Mouse (Mus musculus) urinary bladder, postnatal 36 days (tissue): ENCODE data around the gene Gm17545.

Source experiments
- DNase-seq, 2 experiments: peaks; one replicate each; pipeline ENCODE4 v3.0.0; 2022; ENCODE audit warnings: low spot score in 2 of 2, mixed read lengths in 1 of 2

Gm17545 gene

DNA sequence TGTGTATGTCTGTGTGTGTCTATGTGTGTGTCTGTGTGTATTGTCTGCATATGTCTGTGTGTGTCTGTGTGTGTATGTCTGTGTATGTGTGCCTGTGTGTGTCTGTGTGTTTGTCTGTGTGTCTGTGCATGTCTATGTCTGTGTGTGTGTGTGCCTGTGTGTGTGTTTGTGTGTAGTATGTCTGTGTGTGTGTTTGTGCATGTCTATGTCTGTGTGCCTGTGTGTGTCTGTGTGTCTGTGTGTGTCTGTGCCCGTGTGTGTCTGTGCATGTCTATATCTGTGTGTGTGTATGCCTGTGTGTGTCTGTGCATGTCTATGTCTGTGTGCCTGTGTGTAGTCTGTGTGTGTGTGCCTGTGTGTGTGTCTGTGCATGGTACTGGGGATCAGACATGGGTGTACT is 9.0 kb upstream of the Gm17545 start:
- no peak for DNase-seq

- no peak for DNase-seq
Observed at GRCm38 (mm10) chr9:22447213-22447612, 6.9 kb upstream of the Gm17545 start.

- DNase-seq, result no peak
Observed at GRCm38 (mm10) chr9:22448420-22448819, 5.7 kb upstream of the Gm17545 start.

DNA sequence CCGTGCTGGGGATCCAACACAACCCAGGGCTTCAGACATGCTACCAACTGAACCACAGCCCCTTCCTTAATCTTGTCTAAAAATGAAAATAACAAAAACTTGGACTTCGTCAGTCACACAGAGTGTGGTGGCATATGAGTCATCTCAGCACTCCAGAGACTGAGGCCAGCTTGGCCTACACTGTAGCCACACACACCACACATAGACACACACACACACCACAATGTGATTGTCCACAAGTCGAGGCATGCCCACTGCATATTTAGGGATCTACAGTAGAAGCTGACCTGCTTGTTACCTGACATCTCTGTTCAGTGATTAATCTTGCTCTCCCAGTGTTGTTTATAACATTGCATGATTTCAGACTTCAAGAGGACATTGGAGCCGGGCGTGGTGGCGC is 4.9 kb upstream of the Gm17545 start:
- DNase-seq, result no peak

DNA sequence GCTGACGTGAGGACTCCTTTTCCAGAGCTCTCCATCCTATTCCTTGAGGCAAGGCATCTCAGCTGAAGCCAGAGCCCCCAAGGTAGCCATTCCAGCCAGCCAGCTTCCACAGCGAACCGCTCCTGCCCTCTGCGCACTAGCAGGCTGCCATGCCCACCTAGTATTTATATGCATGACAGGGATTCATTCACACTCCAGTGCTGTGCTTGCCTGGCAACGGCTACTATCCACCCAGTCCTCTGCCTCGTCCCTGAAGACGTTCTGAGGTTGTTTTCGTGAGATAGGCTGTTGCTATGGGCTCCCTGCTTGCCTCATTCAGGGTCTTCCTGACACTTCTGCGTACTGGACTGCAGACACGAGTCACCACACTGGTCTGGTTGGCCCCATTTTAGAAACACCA is 1.4 kb upstream of the Gm17545 start:
- DNase-seq, result no peak

DNA sequence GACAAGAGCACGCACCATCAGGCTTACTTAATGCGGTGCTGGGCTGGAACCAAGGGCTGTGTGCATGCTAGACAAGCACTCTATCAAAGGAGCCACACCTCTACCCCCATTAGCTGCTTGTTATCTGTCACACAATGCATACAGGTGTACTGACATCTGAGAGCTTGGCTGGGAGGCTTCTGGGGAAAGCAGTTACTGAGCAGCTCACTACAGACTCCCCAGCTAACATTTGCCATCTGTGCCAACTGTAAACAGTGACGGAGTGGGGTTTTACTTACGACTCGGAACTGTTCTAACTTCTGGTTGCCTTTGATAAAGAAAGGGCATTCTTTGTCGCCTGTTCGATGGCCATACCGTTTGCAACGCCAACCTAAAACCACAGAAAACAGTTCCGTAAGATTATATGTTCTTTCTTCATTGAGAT is 577 bp upstream of the Gm17545 start:
- no peak for DNase-seq

DNA sequence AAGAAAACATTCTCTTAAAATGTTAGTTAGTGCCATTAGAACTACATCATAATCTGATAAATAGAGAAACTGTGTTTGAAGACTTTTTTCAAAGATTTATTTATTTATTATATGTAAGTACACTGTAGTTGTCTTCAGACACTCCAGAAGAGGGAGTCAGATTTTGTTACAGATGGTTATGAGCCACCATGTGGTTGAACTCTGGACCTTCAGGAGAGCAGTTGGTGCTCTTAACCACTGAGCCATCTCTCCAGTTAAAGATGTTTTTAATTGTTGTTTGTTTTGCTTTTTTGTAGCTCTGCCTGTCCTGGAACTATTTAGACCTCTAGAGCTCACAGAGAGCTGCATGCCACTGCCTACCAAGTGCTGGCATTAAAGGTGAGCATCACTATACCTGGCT is 951 bp downstream of the Gm17545 start:
- DNase-seq, result no peak

DNA sequence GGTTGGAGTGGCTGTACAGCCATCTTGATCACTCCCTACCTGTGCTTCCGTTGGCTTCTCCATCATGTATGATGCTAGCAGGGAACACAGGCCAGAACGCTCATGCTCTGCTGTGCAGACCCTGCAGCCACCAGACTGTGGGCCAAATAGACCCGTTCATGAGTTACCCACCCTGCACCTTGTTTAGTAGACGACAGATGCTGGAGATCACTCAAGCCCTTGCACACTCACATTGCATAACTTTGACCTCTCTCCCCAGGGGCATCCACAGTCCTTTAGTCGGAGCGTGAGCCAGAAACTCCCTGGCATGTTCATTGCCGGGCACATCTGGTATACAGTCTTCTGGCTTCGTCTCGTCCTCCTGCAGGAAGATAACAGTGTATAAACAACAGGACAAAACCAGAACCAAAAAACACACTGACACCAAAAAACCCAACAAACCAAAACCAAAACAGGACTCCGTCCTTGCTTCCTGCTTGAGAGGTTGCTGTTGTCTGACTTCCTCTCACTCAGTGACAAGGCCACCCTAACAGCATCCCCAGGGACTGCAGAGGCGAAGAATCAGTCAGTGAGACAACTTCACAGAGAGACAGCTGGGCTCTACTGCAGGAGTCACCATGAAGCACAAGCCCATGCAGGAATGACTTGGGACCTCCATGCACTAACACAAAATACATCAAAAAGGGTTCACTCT is 3.2 kb downstream of the Gm17545 start:
- peak in 1 of 2 experiments; percentile 9 for DNase-seq

DNA sequence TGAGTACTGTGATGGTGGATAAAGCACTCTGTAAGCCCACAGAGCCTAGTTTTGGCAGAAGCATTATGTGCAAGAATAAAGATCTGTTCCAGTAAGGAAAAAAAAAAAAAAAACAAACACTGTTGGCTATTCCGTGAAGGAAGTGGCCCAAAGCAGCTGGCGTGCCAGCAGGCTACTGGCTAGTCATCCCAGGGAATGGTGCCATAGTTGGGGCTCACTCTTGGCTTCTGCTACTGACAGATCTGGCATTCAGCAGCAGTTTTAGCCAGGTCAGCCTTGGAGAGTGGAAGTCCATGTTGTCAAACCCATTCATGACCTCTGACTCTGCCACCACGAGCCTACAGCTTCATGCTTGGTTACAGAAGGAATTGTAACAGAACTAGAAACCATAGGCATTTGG is 7.9 kb downstream of the Gm17545 start:
- DNase-seq, result peak in 1 of 2 experiments; percentile 45

- DNase-seq, result no peak
Observed at GRCm38 (mm10) chr9:22466212-22466611, 12.1 kb downstream of the Gm17545 start.

GRCm38 (mm10) chr9:22467371-22468169 is 13.5 kb downstream of the Gm17545 start:
- peak; percentile 28 to 38 for DNase-seq

- DNase-seq, result peak; percentile 11 to 51
Observed at GRCm38 (mm10) chr9:22468170-22468898, 14.2 kb downstream of the Gm17545 start.

DNA sequence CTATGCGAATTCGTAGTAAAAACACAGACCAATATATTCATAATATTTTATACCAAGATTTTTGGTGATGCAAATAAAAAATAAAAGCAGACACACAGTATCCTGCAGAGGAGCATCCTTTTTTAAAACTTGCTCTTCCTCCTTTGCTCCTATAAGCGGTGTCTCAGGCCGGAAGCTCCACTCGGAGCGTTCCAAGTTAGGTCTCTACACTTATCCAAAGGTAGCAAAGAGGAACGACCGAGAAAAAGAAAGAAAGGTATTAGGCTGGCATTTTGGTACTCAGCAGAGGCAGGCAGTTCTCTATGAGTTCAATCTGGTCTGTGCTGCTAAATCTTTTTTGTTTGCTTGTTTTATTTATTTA is 14.8 kb downstream of the Gm17545 start:
- no peak for DNase-seq

DNA sequence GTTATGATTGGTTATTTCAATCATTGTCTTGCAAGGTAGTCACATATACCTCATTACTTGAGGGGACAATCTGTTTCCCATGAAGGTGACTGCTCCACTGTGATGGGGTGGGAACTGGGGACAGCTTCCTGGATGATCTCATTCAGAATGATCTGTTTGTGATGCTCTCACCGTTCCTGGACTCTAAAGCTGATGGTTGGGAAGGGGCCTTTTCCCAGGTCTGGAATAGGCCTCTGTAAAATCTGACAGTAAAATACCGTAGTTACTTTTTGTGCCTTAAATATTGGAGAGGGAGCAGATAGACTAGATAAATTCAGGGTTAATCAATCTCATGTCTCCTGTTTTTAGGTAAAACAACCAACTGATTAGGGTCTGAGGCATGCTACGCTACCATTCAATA is 15.6 kb downstream of the Gm17545 start, which contains the start of gene Rp9:
Rp9 (minus strand) TSS at position 101 of the 400 bp plus-strand sequence.
- no peak for DNase-seq

DNA sequence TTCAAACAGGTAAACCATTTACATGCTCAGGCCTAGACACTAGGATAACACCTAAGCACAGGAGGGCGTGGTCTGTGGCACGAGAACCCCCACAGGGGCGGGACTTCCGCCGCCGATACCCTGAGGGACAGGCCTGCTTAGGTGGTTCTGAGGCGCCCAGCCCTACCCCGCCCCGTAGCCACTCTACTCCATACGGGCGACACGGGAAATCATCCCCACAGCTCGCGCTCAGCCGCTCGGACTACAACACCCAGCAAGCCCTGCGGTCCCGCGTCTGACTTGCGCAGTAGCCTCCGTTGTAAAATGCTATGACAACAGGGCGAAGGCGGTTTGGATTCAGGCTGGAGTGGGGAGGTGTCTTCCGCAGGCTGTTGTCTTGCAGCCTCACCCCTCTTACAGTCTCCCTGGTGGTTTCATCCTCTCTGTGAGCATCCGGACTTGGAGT is 21.4 kb downstream of the Gm17545 start, which contains the start of gene Bbs9:
Bbs9 (plus strand) TSS at position 292 of the 445 bp plus-strand sequence.
- DNase-seq, result peak; percentile 88 to 92

GRCm38 (mm10) chr9:22476265-22476664 is 22.2 kb downstream of the Gm17545 start:
- DNase-seq, result no peak

DNA sequence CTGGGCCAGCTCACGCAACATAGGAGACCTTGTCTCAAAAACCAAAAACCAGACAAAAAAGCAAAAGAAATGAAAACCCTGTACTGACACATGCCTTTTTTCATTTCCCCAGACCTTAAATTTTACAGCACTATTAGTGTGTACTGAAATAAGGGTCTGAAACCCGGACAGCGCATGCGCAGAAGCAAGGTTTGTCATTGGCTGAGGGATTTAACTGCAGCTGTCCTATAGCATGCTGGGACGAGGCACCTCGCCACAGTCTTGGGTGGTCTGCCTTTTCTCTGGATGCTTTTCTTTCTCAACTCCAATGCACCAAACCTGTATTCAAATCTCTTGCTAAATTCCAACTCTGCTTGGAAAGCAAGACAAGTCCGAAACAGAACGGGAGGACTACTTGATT is 24.9 kb downstream of the Gm17545 start:
- no peak for DNase-seq

GRCm38 (mm10) chr9:22483866-22484561 is 29.9 kb downstream of the Gm17545 start:
- no peak for DNase-seq

GRCm38 (mm10) chr9:22484562-22485308 is 30.6 kb downstream of the Gm17545 start:
- peak; percentile 21 to 30 for DNase-seq

DNA sequence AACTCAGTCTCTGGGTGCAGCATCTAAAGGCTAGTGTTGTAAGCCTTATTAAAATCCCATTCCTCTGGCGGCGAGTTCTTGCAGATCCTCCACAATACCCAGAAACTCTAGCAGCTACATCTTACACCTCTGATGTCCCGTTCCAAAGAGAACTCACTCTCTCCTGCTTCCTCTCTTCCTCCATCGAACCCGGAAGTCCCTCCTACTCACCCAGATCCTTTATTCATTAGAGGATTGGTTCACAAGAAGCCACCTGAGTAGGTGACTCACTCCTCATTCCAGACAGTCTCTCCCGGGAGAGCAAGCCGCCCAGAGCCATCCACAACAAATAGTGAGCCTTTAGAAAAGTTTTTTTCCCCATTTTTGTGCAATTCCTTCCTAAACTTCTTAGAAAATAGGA is 32.1 kb downstream of the Gm17545 start:
- no peak for DNase-seq

- no peak for DNase-seq
Observed at GRCm38 (mm10) chr9:22488963-22489362, 34.9 kb downstream of the Gm17545 start.
